Mouse (Mus musculus) CH12.LX (cell line): ENCODE data around the gene St5. TPM values are rescaled to one million over a fixed set of nuclear protein-coding genes. Genes with fewer than 3 reads are reported as not detected.

Experiments
- DNase-seq: peaks from one replicate; pipeline ENCODE4 v3.0.0-alpha.2; 2013; ENCODE audit errors: extremely low read depth
- H3K27ac ChIP-seq: 2 replicates; pipeline ENCODE4 v1.5.1; 2012; ENCODE audit warnings: low read depth, mild to moderate bottlenecking, control low read depth, moderate library complexity; ENCODE audit not compliant: insufficient read depth
- H3K27me3 ChIP-seq: replicated peaks from 2 replicates; pipeline ENCODE3; 2012; ENCODE audit warnings: inconsistent platforms
- H3K36me3 ChIP-seq, 2 experiments: replicated peaks in 1 of 2; 2 replicates each; pipeline versions ENCODE3 to v1.6.1; 2012; ENCODE audit warnings: inconsistent platforms in 1 of 2, low read length in 1 of 2, mild to moderate bottlenecking in 1 of 2, mixed read lengths in 1 of 2, moderate library complexity in 1 of 2; ENCODE audit not compliant: control insufficient read depth in 1 of 2, insufficient read depth in 1 of 2
- H3K4me1 ChIP-seq, 2 experiments: 2 replicates each; pipeline ENCODE4 v1.6.1; 2012; ENCODE audit warnings: inconsistent platforms in 1 of 2, moderate library complexity in 1 of 2; ENCODE audit not compliant: insufficient read depth in 2 of 2, control insufficient read depth in 1 of 2
- H3K4me2 ChIP-seq: 2 replicates; pipeline ENCODE4 v1.6.1; 2012; ENCODE audit warnings: low read depth, mild to moderate bottlenecking, control low read depth; ENCODE audit not compliant: poor library complexity, insufficient read depth, severe bottlenecking
- H3K4me3 ChIP-seq, 3 experiments: fragments of 150-350 bp in 1 of 3; sonication (generic) in 1 of 3; replicated peaks in 1 of 3; 2 replicates each; pipeline versions ENCODE3 to v1.5.1; 2011 to 2012; ENCODE audit warnings: low read depth in 2 of 3, low read length in 2 of 3, mild to moderate bottlenecking in 2 of 3, moderate library complexity in 2 of 3, control low read depth in 1 of 3, improper control_type of control experiment in 1 of 3, inconsistent platforms in 1 of 3, mixed read lengths in 1 of 3; ENCODE audit not compliant: poor library complexity in 1 of 3
- H3K79me2 ChIP-seq: replicated peaks from 2 replicates; pipeline ENCODE4 v1.6.1; 2012; ENCODE audit warnings: mild to moderate bottlenecking, moderate library complexity; ENCODE audit not compliant: control insufficient read depth, poor library complexity, insufficient read depth, severe bottlenecking; ENCODE audit errors: extremely low read depth
- H3K9ac ChIP-seq: 2 replicates; pipeline ENCODE4 v1.6.1; 2012; ENCODE audit warnings: low read depth, mild to moderate bottlenecking, control low read depth, moderate library complexity; ENCODE audit not compliant: insufficient read depth
- H3K9me3 ChIP-seq: replicated peaks from 2 replicates; pipeline ENCODE3; 2012; ENCODE audit warnings: low read length, inconsistent platforms, mixed read lengths
- BHLHE40 ChIP-seq: IDR thresholded peaks from 2 replicates; pipeline ENCODE4 v1.6.1; 2011; ENCODE audit warnings: mild to moderate bottlenecking, low read depth, low read length, improper control_type of control experiment
- CHD1 ChIP-seq: IDR thresholded peaks from 2 replicates; pipeline ENCODE4 v1.6.1; 2012; ENCODE audit warnings: low read depth, low read length, improper control_type of control experiment, inconsistent platforms
- CHD2 ChIP-seq: IDR thresholded peaks from 2 replicates; pipeline ENCODE4 v1.6.1; 2011; ENCODE audit warnings: low read length, improper control_type of control experiment
- ELF1 ChIP-seq: IDR thresholded peaks from 2 replicates; pipeline ENCODE4 v1.6.1; 2014; ENCODE audit warnings: low read depth, mild to moderate bottlenecking, inconsistent platforms, low read length, improper control_type of control experiment
- EP300 ChIP-seq: IDR thresholded peaks from 2 replicates; pipeline ENCODE4 v1.6.1; 2011; ENCODE audit warnings: low read length, improper control_type of control experiment
- ETS1 ChIP-seq: conservative IDR thresholded peaks from 2 replicates; pipeline ENCODE4 v1.6.1; 2012; ENCODE audit warnings: low read depth, mild to moderate bottlenecking, inconsistent platforms, low read length, improper control_type of control experiment, moderate library complexity
- GABPA ChIP-seq: IDR thresholded peaks from 2 replicates; pipeline ENCODE4 v1.6.1; 2012; ENCODE audit warnings: low read depth, low read length, improper control_type of control experiment, inconsistent platforms; ENCODE audit not compliant: insufficient replicate concordance
- JUN ChIP-seq: IDR thresholded peaks from 2 replicates; pipeline ENCODE4 v1.6.1; 2011; ENCODE audit warnings: low read depth, mild to moderate bottlenecking, low read length, improper control_type of control experiment, moderate library complexity; ENCODE audit not compliant: insufficient read depth
- KAT2A ChIP-seq: IDR thresholded peaks from 2 replicates; pipeline ENCODE4 v1.6.1; 2012; ENCODE audit warnings: low read length, improper control_type of control experiment, inconsistent platforms; ENCODE audit not compliant: insufficient replicate concordance
- MAFK ChIP-seq: IDR thresholded peaks from 2 replicates; pipeline ENCODE4 v1.6.1; 2011; ENCODE audit warnings: low read length, improper control_type of control experiment; ENCODE audit not compliant: insufficient replicate concordance
- MEF2A ChIP-seq: IDR thresholded peaks from 2 replicates; pipeline ENCODE4 v1.6.1; 2014; ENCODE audit warnings: low read depth, mild to moderate bottlenecking, inconsistent platforms, low read length, improper control_type of control experiment, borderline replicate concordance
- PAX5 ChIP-seq: IDR thresholded peaks from 2 replicates; pipeline ENCODE4 v1.6.1; 2012; ENCODE audit warnings: low read length, inconsistent platforms, mixed read lengths
- POLR2AphosphoS2 ChIP-seq: IDR thresholded peaks from 2 replicates; pipeline ENCODE4 v1.6.1; 2011; ENCODE audit warnings: low read depth, low read length, improper control_type of control experiment
- RCOR1 ChIP-seq: conservative IDR thresholded peaks from 2 replicates; pipeline ENCODE4 v1.6.1; 2012; ENCODE audit warnings: low read depth, mild to moderate bottlenecking, inconsistent platforms, low read length, improper control_type of control experiment
- SMC3 ChIP-seq: IDR thresholded peaks from 2 replicates; pipeline ENCODE4 v1.6.1; 2011; ENCODE audit warnings: low read depth, low read length, improper control_type of control experiment
- USF1 ChIP-seq: IDR thresholded peaks from 2 replicates; pipeline ENCODE4 v1.6.1; 2014; ENCODE audit warnings: low read depth, mild to moderate bottlenecking, inconsistent platforms, low read length, improper control_type of control experiment
- ZKSCAN1 ChIP-seq: IDR thresholded peaks from 2 replicates; pipeline ENCODE4 v1.6.1; 2012; ENCODE audit warnings: low read depth, inconsistent platforms, low read length, improper control_type of control experiment, borderline replicate concordance
- ZMIZ1 ChIP-seq: IDR thresholded peaks from 2 replicates; pipeline ENCODE4 v1.6.1; 2012; ENCODE audit warnings: low read depth, mild to moderate bottlenecking, inconsistent platforms, low read length, improper control_type of control experiment
- ZNF384 ChIP-seq: IDR thresholded peaks from 2 replicates; pipeline ENCODE4 v1.6.1; 2012; ENCODE audit warnings: low read depth, low read length, improper control_type of control experiment, inconsistent platforms
- dilution Hi-C: fragments of 300-500 bp; cut with MboI; formaldehyde crosslinking; loops from 2 replicates; pipeline ENCODE4 v1.14.3; 2020; ENCODE audit warnings: low sequenced_read_pairs; ENCODE audit not compliant: extremely low pct_unique_long_range_greater_than_20kb, extremely low pct_ligation_motif_present
- in situ Hi-C: fragments of 300-500 bp; cut with MboI; formaldehyde crosslinking; loops from 3 replicates; pipeline ENCODE4 v1.14.3; 2019; ENCODE audit warnings: low sequenced_read_pairs, low pct_ligation_motif_present, low pct_unique_long_range_greater_than_20kb, mixed read lengths
- polyA plus RNA-seq: library from polyadenylated mRNA; unstranded; fragments of >175 nt; gene quantifications from 2 replicates; pipeline ENCODE4 v1.2.1, GENCODE M21; 2012; ENCODE audit warnings: low read depth; ENCODE audit not compliant: insufficient read length
- total RNA-seq, 2 experiments: library from RNA; depleted of rRNA; stranded (reverse); fragments of 300-350 nt in 1 of 2; fragments of >200 nt in 1 of 2; gene quantifications; 2 replicates each; pipeline ENCODE4 v1.2.3; 2012 to 2014

Gene St5
- total and polyA plus RNA-seq, 3 experiments: 1.3 to 3.4 (median 1.6) TPM

DNA sequence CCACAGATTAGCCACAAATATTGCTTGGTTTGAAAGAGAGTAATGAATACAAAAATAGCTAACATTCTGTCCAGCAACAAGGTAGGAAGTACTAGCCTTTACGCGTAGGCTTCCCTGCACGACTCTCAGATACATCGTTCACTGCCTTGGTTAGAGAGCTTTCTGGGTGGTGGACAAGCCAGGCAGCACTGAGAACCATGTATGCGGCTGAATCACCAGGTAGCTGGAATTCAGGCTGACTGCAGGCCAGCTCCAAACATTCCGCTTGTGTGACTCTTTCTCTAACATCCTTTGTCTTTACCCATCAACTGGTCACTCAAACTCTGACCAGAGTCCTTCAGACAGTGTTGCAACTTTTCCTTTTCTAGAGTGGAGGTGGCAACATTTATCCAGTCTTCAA, 94.6 kb downstream of the St5 start:
- Histone ChIP-seq H3K4me3 (no peak overlapping the region), H3K9me3 (no peaks in the 10 kb centered on the region), H3K36me3 (no peaks in the 10 kb centered on the region), H3K27ac (no peak overlapping the region), H3K27me3 (no peaks in the 10 kb centered on the region), H3K9ac (no peak overlapping the region), H3K4me2 (no peak overlapping the region), H3K79me2 (no peaks in the 10 kb centered on the region), H3K4me1 (peaks cover 4 to 31% of the 10 kb centered on the region in 2 experiments; a peak in 2 of 4 replicates)
- in situ Hi-C loops (no loop called here), dilution Hi-C loops (no loop called here)
- TF ChIP-seq RCOR1 (no peak), SMC3 (no peak), ELF1 (no peak), ETS1 (no peak), EP300 (no peak), MEF2A (no peak), ZKSCAN1 (no peak)
- DNase-seq: no peak

DNA sequence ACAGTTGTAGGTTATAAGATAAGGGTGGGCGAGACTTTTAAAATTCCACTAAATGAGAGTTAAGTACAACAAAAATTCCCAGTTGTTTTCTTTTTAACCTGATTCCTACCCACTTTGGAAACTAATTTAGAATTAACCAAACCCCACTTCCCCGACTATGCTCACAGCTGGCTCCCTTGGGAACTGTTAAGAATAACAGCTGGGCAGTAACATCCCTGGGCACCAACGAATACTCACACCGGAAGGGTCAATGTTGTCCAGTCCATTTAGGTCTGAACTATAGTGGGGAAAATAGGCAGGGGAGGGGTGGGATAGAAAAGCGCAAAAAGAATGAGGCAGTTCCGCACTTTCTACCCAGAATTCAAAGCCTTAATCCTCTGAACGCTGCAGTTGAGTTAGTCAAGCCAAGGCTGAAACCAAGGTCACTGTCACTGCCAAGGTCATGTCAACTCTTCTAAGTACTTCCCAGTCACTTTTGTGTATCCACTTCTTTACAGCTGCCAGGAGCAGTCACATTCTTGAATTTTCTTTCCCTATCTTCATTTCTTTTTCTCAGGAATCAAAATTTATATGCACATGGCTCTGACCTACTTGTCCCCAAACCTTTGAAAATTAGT, 96.3 kb downstream of the St5 start:
- TF ChIP-seq USF1 (no peak), CHD2 (no peak), MAFK (no peak), ZMIZ1 (no peak), JUN (no peak), ZNF384 (no peak), CHD1 (no peak), GABPA (no peak), PAX5 (no peak), BHLHE40 (no peak), KAT2A (no peak), ETS1 (no peak), ELF1 (no peak), POLR2AphosphoS2 (no peak)
- Histone ChIP-seq H3K4me1 (peaks cover 4 to 29% of the 10 kb centered on the region in 2 experiments; a peak in 3 of 4 replicates), H3K27me3 (no peaks in the 10 kb centered on the region), H3K9ac (no peak overlapping the region), H3K9me3 (no peaks in the 10 kb centered on the region), H3K4me3 (no peak overlapping the region), H3K27ac (no peak overlapping the region), H3K79me2 (no peaks in the 10 kb centered on the region), H3K4me2 (no peak overlapping the region; the same call in 1 of the 2 replicates), H3K36me3 (no peaks in the 10 kb centered on the region)
- DNase-seq: no peak
- dilution Hi-C loops (no loop called here), in situ Hi-C loops (no loop called here)
